Mouse (Mus musculus): ENCODE measurements at regions not wholly inside any gene's neighbourhood (a gene's known extent, or its start where the extent isn't known, plus 50 kb on each side); places are given as distances from the start of the nearest gene placed in this dataset.

DNA sequence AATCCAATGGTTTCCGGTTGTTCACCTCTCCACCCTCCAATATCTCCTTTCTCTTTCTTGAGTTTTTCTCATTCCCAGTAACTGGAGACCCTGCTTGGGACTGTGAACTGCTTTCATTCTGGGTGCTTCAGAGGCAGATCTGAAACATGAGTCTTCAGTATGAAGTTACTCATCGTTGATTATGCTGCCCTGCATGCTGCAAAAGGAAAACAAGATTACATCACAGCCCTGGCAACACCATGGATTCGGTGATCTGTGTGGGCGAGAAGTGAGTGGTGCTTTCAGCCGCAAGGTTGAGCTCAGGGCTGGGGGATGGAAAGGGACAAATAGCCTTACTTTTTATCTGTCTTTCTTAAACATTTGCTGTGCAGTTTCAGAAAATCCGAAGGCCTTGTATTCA is 164.8 kb upstream of the Dpt start:
- WGBS, result 84% methylated on average over 6 of the region's 6 CpGs
- Histone ChIP-seq H3K4me3 (ENCODE audit: low read depth, low read length) (no peak overlapping the region), H3K36me3 (ENCODE audit: control insufficient read depth, insufficient read depth, low read length) (no peaks in the 10 kb centered on the region), H3K27ac (ENCODE audit: insufficient read depth, low read depth, low read length) (no peak overlapping the region), H3K4me1 (ENCODE audit: control insufficient read depth, insufficient read depth, insufficient read length, low read length) (no peaks in the 10 kb centered on the region), H3K27me3 (ENCODE audit: control insufficient read depth, insufficient read depth, low read length) (no peaks in the 10 kb centered on the region)
- TF ChIP-seq CTCF (IDR thresholded peaks at IDR 0.05; ENCODE audit: extremely low read depth, insufficient read length, insufficient replicate concordance, low read depth, low read length), result no peak
- no peak for TF ChIP-seq POLR2A (IDR thresholded peaks at IDR 0.05; ENCODE audit: low read depth, low read length)

DNA sequence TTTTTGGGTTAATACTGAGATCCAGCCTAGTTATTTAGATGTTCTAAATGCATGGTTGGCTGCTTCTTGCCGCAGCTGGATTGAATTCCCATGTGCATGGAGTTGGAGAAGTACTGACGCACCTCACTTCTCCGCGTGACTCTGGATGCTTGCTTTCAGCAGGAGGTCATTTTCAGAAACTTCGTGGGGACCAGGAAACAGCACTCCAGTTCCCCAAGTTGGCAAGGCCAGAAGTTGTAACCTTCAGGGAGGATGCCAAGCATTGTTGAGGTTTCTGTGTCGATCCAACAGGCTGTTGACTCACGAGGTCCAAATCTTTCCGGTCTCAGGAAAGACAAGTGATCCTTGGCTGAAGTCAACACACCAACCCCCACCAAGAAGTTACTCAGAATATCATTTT is 167.6 kb upstream of the Dpt start:
- no peak for TF ChIP-seq CTCF (IDR thresholded peaks at IDR 0.05; ENCODE audit: extremely low read depth, insufficient read length, insufficient replicate concordance, low read depth, low read length)
- no peak for TF ChIP-seq POLR2A (IDR thresholded peaks at IDR 0.05; ENCODE audit: low read depth, low read length)
- Histone ChIP-seq H3K27me3 (ENCODE audit: control insufficient read depth, insufficient read depth, low read length) (no peaks in the 10 kb centered on the region), H3K27ac (ENCODE audit: insufficient read depth, low read depth, low read length) (no peak overlapping the region), H3K4me3 (ENCODE audit: low read depth, low read length) (no peak overlapping the region), H3K36me3 (ENCODE audit: control insufficient read depth, insufficient read depth, low read length) (no peaks in the 10 kb centered on the region), H3K4me1 (ENCODE audit: control insufficient read depth, insufficient read depth, insufficient read length, low read length) (no peaks in the 10 kb centered on the region)
- WGBS, result 73% methylated on average over 8 of the region's 8 CpGs

- 94% methylated on average over 4 of the region's 4 CpGs for WGBS
- Histone ChIP-seq H3K27ac (ENCODE audit: insufficient read depth, low read depth, low read length) (no peak overlapping the region), H3K4me3 (ENCODE audit: low read depth, low read length) (no peak overlapping the region), H3K27me3 (ENCODE audit: control insufficient read depth, insufficient read depth, low read length) (no peaks in the 10 kb centered on the region), H3K36me3 (ENCODE audit: control insufficient read depth, insufficient read depth, low read length) (no peaks in the 10 kb centered on the region), H3K4me1 (ENCODE audit: control insufficient read depth, insufficient read depth, insufficient read length, low read length) (no peaks in the 10 kb centered on the region)
- TF ChIP-seq CTCF (IDR thresholded peaks at IDR 0.05; ENCODE audit: extremely low read depth, insufficient read length, insufficient replicate concordance, low read depth, low read length), result no peak
- no peak for TF ChIP-seq POLR2A (IDR thresholded peaks at IDR 0.05; ENCODE audit: low read depth, low read length)
Observed at GRCm38 (mm10) chr1:164622946-164623345, 164.8 kb upstream of the Atp1b1 start.

DNA sequence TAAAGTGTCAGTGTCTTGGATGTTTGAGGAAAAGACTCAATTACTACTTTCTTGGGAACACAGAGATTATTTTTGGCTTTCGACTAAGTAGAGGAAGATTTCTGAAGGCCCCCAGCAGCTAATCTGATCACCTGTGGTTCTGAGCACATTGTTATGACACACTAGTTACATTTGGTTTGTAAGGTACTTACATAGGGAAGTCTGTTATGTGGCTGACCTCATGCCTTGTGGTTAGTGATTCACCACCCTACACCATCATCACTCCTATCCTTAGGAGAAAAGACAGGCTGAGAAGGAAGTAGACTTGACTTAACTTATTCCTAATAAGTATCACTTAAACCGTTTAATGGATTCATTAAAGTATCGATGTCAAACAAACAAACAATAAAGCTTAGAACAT is 164.3 kb upstream of the Atp1b1 start:
- WGBS, result 93% methylated on average over 3 of the region's 3 CpGs
- Histone ChIP-seq H3K4me3 (ENCODE audit: low read depth, low read length) (no peak overlapping the region), H3K4me1 (ENCODE audit: control insufficient read depth, insufficient read depth, insufficient read length, low read length) (no peaks in the 10 kb centered on the region), H3K36me3 (ENCODE audit: control insufficient read depth, insufficient read depth, low read length) (no peaks in the 10 kb centered on the region), H3K27me3 (ENCODE audit: control insufficient read depth, insufficient read depth, low read length) (no peaks in the 10 kb centered on the region), H3K27ac (ENCODE audit: insufficient read depth, low read depth, low read length) (no peak overlapping the region)
- no peak for TF ChIP-seq CTCF (IDR thresholded peaks at IDR 0.05; ENCODE audit: extremely low read depth, insufficient read length, insufficient replicate concordance, low read depth, low read length)
- no peak for TF ChIP-seq POLR2A (IDR thresholded peaks at IDR 0.05; ENCODE audit: low read depth, low read length)

GRCm38 (mm10) chr1:164620129-164620528 is 162.0 kb upstream of the Atp1b1 start:
- no peaks in the 10 kb centered on the region for H3K27me3 ChIP-seq (ENCODE audit: control insufficient read depth, insufficient read depth, low read length)
- WGBS, result 88% methylated on average over 1 of the region's 1 CpGs
- no peak overlapping the region for H3K27ac ChIP-seq (ENCODE audit: insufficient read depth, low read depth, low read length)
- H3K4me1 ChIP-seq (ENCODE audit: control insufficient read depth, insufficient read depth, insufficient read length, low read length), result no peaks in the 10 kb centered on the region
- no peak for TF ChIP-seq CTCF (IDR thresholded peaks at IDR 0.05; ENCODE audit: extremely low read depth, insufficient read length, insufficient replicate concordance, low read depth, low read length)
- TF ChIP-seq POLR2A (IDR thresholded peaks at IDR 0.05; ENCODE audit: low read depth, low read length), result no peak
- H3K36me3 ChIP-seq (ENCODE audit: control insufficient read depth, insufficient read depth, low read length), result no peaks in the 10 kb centered on the region
- no peak overlapping the region for H3K4me3 ChIP-seq (ENCODE audit: low read depth, low read length)

DNA sequence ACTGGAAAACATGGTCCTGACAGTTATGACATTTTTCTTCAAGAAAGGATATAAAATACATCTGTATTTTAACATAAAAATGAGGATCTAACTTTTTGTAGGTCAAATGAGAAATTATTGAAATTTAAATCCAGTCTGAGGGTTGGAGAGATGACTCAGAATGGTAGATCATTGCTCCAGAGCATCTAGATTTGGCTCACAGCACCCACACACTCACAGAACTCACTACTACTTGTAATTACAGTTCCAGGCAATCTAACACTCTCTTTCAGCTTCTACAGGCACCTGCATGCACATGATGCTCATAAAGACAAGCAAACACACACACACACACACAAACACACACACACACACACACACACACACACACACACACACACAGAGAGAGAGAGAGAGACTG is 159.7 kb upstream of the Atp1b1 start:
- no peak overlapping the region for H3K4me3 ChIP-seq (ENCODE audit: low read depth, low read length)
- no peak overlapping the region for H3K27ac ChIP-seq (ENCODE audit: insufficient read depth, low read depth, low read length)
- H3K4me1 ChIP-seq (ENCODE audit: control insufficient read depth, insufficient read depth, insufficient read length, low read length), result no peaks in the 10 kb centered on the region
- H3K36me3 ChIP-seq (ENCODE audit: control insufficient read depth, insufficient read depth, low read length), result no peaks in the 10 kb centered on the region
- no peaks in the 10 kb centered on the region for H3K27me3 ChIP-seq (ENCODE audit: control insufficient read depth, insufficient read depth, low read length)
- TF ChIP-seq POLR2A (IDR thresholded peaks at IDR 0.05; ENCODE audit: low read depth, low read length), result no peak
- no peak for TF ChIP-seq CTCF (IDR thresholded peaks at IDR 0.05; ENCODE audit: extremely low read depth, insufficient read length, insufficient replicate concordance, low read depth, low read length)

GRCm38 (mm10) chr1:164607061-164607460 is 148.9 kb upstream of the Atp1b1 start:
- H3K4me1 ChIP-seq (ENCODE audit: control insufficient read depth, insufficient read depth, insufficient read length, low read length), result no peaks in the 10 kb centered on the region
- WGBS, result 89% methylated on average over 5 of the region's 5 CpGs
- no peak overlapping the region for H3K27ac ChIP-seq (ENCODE audit: insufficient read depth, low read depth, low read length)
- H3K27me3 ChIP-seq (ENCODE audit: control insufficient read depth, insufficient read depth, low read length), result no peaks in the 10 kb centered on the region
- no peak for TF ChIP-seq POLR2A (IDR thresholded peaks at IDR 0.05; ENCODE audit: low read depth, low read length)
- TF ChIP-seq CTCF (IDR thresholded peaks at IDR 0.05; ENCODE audit: extremely low read depth, insufficient read length, insufficient replicate concordance, low read depth, low read length), result no peak
- H3K4me3 ChIP-seq (ENCODE audit: low read depth, low read length), result no peak overlapping the region
- no peaks in the 10 kb centered on the region for H3K36me3 ChIP-seq (ENCODE audit: control insufficient read depth, insufficient read depth, low read length)
